Mouse (Mus musculus) ES-E14 (cell line): ENCODE measurements around the gene Tceanc2.

Experiments used
- HCFC1 ChIP-seq: IDR thresholded peaks from 2 replicates; pipeline ENCODE4 v1.6.1; 2012; ENCODE audit warnings: low read length, inconsistent platforms, borderline replicate concordance; ENCODE audit not compliant: insufficient read depth
- MAFK ChIP-seq: IDR thresholded peaks from 2 replicates; pipeline ENCODE4 v1.6.1; 2014; ENCODE audit warnings: mild to moderate bottlenecking, low read depth, low read length, inconsistent platforms; ENCODE audit not compliant: insufficient read depth
- ZC3H11A ChIP-seq: IDR thresholded peaks from 2 replicates; pipeline ENCODE4 v1.6.1; 2012; ENCODE audit warnings: low read depth, mild to moderate bottlenecking, inconsistent platforms, low read length, borderline replicate concordance
- ZNF384 ChIP-seq: IDR thresholded peaks from 2 replicates; pipeline ENCODE4 v1.6.1; 2012; ENCODE audit warnings: low read depth, low read length, inconsistent platforms

DNA sequence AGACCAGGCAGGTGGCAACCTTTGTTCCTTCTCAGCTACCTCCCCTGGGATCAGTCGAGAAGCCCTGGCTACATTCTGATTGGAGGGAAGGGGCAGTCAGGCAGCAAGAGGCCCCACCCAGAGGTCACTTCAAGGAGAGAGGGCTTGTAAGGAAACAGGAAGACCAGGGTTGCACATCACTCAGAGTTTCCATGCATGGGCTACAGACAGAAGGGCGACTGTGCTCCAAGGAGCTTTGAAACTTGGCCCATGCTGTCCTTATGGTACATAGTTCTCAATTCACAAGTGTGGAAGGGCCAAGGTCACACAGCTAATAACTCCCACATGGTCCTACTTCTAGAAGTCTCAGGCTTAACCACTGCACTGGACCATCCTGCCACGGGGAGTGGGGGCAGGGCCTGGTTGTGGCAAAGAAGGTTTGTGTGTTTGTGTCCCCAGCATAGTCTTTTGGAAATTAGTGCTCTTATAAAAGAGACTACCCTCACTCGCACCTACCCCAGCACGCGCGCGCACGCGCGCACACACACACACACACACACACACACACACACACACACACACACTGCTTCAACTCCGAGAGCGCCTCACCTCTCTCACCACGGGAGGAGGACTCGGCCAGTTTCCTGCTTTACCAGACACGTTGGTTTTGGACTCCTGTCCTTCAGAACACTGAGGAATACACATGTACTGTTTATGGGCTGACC, 84.3 kb downstream of the Tceanc2 start:
- TF ChIP-seq ZC3H11A (no peak), HCFC1 (no peak), ZNF384 (no peak), MAFK (no peak)
